Mouse (Mus musculus): Measurements from ENCODE around the gene Ddit4.

- TF ChIP-seq TAL1 (IDR thresholded peaks at IDR 0.05; ENCODE audit: low read length) (no peak), GATA1 (IDR thresholded peaks at IDR 0.05; ENCODE audit: low read length) (no peak)
Measured at GRCm38 (mm10) chr10:59908776-59909315, 42.8 kb downstream of the Ddit4 start.

All from erythroblast, embryonic 14.5 days (primary cell).